Mouse (Mus musculus): ENCODE data around the gene Cers6. TPM values are rescaled to one million over a fixed set of nuclear protein-coding genes. Genes with fewer than 3 reads are reported as not detected.
A peak's percentile ranks its signal among the peaks of the same experiment; 100 is the strongest.

Cers6 gene
- polyA plus RNA-seq, 1 experiment from 2014 or later, result 88.4 TPM

GRCm38 (mm10) chr2:68873653-68874441, 12.6 kb downstream of the Cers6 start:
- Histone ChIP-seq H3K9me3 (ENCODE audit: control insufficient read depth, low read length) (no peaks in the 10 kb centered on the region), H3K36me3 (ENCODE audit: control insufficient read depth, insufficient read depth, low read length) (no peaks in the 10 kb centered on the region), H3K4me3 (replicated peaks; ENCODE audit: low read depth, low read length) (no peak overlapping the region), H3K4me1 (ENCODE audit: control insufficient read depth, insufficient read depth, low read length) (no peaks in the 10 kb centered on the region; the same call in 1 of the 2 replicates), H3K9ac (replicated peaks; ENCODE audit: low read length) (no peak overlapping the region), H3K27ac (replicated peaks; ENCODE audit: low read depth, low read length) (no peak overlapping the region), H3K4me2 (ENCODE audit: low read length) (no peak overlapping the region), H3K27me3 (ENCODE audit: control insufficient read depth, insufficient read depth, low read length) (no peaks in the 10 kb centered on the region)
- no peak for DNase-seq
- no peak for ATAC-seq (ENCODE audit: low FRiP score, low TSS enrichment)
- WGBS, result 64% methylated on average over 15 of the region's 15 CpGs

- Histone ChIP-seq H3K36me3 (ENCODE audit: control insufficient read depth, insufficient read depth, low read length) (no peaks in the 10 kb centered on the region), H3K4me1 (ENCODE audit: control insufficient read depth, insufficient read depth, low read length) (no peaks in the 10 kb centered on the region; the same call in 1 of the 2 replicates), H3K9ac (replicated peaks; ENCODE audit: low read length) (no peak overlapping the region), H3K9me3 (ENCODE audit: control insufficient read depth, low read length) (no peaks in the 10 kb centered on the region), H3K4me3 (replicated peaks; ENCODE audit: low read depth, low read length) (no peak overlapping the region), H3K27ac (replicated peaks; ENCODE audit: low read depth, low read length) (no peak overlapping the region), H3K4me2 (ENCODE audit: low read length) (no peak overlapping the region), H3K27me3 (ENCODE audit: control insufficient read depth, insufficient read depth, low read length) (no peaks in the 10 kb centered on the region)
- ATAC-seq (ENCODE audit: low FRiP score, low TSS enrichment) (no peak), DNase-seq (no peak)
- WGBS, result 89% methylated on average over 6 of the region's 6 CpGs
These were observed 13.3 kb downstream of the Cers6 start for GRCm38 (mm10) chr2:68874575-68874974.

GRCm38 (mm10) chr2:68879071-68879651, 17.9 kb downstream of the Cers6 start:
- H3K36me3 ChIP-seq (ENCODE audit: control insufficient read depth, insufficient read depth, low read length), result no peaks in the 10 kb centered on the region
- H3K27me3 ChIP-seq (ENCODE audit: control insufficient read depth, insufficient read depth, low read length), result no peaks in the 10 kb centered on the region
- DNase-seq (no peak), ATAC-seq (ENCODE audit: low FRiP score, low TSS enrichment) (no peak)
- no peaks in the 10 kb centered on the region for H3K9me3 ChIP-seq (ENCODE audit: control insufficient read depth, low read length)
- H3K4me3 ChIP-seq (replicated peaks; ENCODE audit: low read depth, low read length), result no peak overlapping the region
- no peak overlapping the region for H3K4me2 ChIP-seq (ENCODE audit: low read length)
- no peak overlapping the region for H3K27ac ChIP-seq (replicated peaks; ENCODE audit: low read depth, low read length)
- no peak overlapping the region for H3K9ac ChIP-seq (replicated peaks; ENCODE audit: low read length)
- no peaks in the 10 kb centered on the region for H3K4me1 ChIP-seq (ENCODE audit: control insufficient read depth, insufficient read depth, low read length)
- WGBS, result 96% methylated on average over 4 of the region's 4 CpGs

GRCm38 (mm10) chr2:68884573-68884972, 23.3 kb downstream of the Cers6 start:
- Histone ChIP-seq H3K27ac (replicated peaks; ENCODE audit: low read depth, low read length) (no peak overlapping the region), H3K4me2 (ENCODE audit: low read length) (no peak overlapping the region), H3K36me3 (ENCODE audit: control insufficient read depth, insufficient read depth, low read length) (no peaks in the 10 kb centered on the region), H3K9ac (replicated peaks; ENCODE audit: low read length) (no peak overlapping the region), H3K4me3 (replicated peaks; ENCODE audit: low read depth, low read length) (no peak overlapping the region), H3K9me3 (ENCODE audit: control insufficient read depth, low read length) (no peaks in the 10 kb centered on the region), H3K4me1 (ENCODE audit: control insufficient read depth, insufficient read depth, low read length) (no peaks in the 10 kb centered on the region), H3K27me3 (ENCODE audit: control insufficient read depth, insufficient read depth, low read length) (no peaks in the 10 kb centered on the region)
- DNase-seq, result peak; percentile 28
- WGBS, result 54% methylated on average over 7 of the region's 7 CpGs
- peak; percentile 27; the same call in 1 of the 2 replicates for ATAC-seq (ENCODE audit: low FRiP score, low TSS enrichment)

GRCm38 (mm10) chr2:68885206-68885605, 24.0 kb downstream of the Cers6 start:
- H3K27me3 ChIP-seq (ENCODE audit: control insufficient read depth, insufficient read depth, low read length), result no peaks in the 10 kb centered on the region
- ATAC-seq (ENCODE audit: low FRiP score, low TSS enrichment) (no peak), DNase-seq (no peak)
- H3K9ac ChIP-seq (replicated peaks; ENCODE audit: low read length), result no peak overlapping the region
- no peak overlapping the region for H3K4me3 ChIP-seq (replicated peaks; ENCODE audit: low read depth, low read length)
- no peaks in the 10 kb centered on the region for H3K4me1 ChIP-seq (ENCODE audit: control insufficient read depth, insufficient read depth, low read length)
- H3K9me3 ChIP-seq (ENCODE audit: control insufficient read depth, low read length), result no peaks in the 10 kb centered on the region
- no peak overlapping the region for H3K4me2 ChIP-seq (ENCODE audit: low read length)
- 94% methylated on average over 2 of the region's 2 CpGs for WGBS
- no peak overlapping the region for H3K27ac ChIP-seq (replicated peaks; ENCODE audit: low read depth, low read length)
- H3K36me3 ChIP-seq (ENCODE audit: control insufficient read depth, insufficient read depth, low read length), result no peaks in the 10 kb centered on the region

GRCm38 (mm10) chr2:68885766-68886496, 24.7 kb downstream of the Cers6 start:
- no peak for DNase-seq
- Histone ChIP-seq H3K4me2 (ENCODE audit: low read length) (no peak overlapping the region), H3K27ac (replicated peaks; ENCODE audit: low read depth, low read length) (no peak overlapping the region), H3K9ac (replicated peaks; ENCODE audit: low read length) (no peak overlapping the region), H3K36me3 (ENCODE audit: control insufficient read depth, insufficient read depth, low read length) (no peaks in the 10 kb centered on the region), H3K9me3 (ENCODE audit: control insufficient read depth, low read length) (no peaks in the 10 kb centered on the region), H3K27me3 (ENCODE audit: control insufficient read depth, insufficient read depth, low read length) (no peaks in the 10 kb centered on the region), H3K4me1 (ENCODE audit: control insufficient read depth, insufficient read depth, low read length) (no peaks in the 10 kb centered on the region), H3K4me3 (replicated peaks; ENCODE audit: low read depth, low read length) (no peak overlapping the region)
- ATAC-seq (ENCODE audit: low FRiP score, low TSS enrichment), result no peak
- WGBS, result 40% methylated on average over 4 of the region's 4 CpGs

GRCm38 (mm10) chr2:68886661-68887060, 25.4 kb downstream of the Cers6 start:
- no peaks in the 10 kb centered on the region for H3K4me1 ChIP-seq (ENCODE audit: control insufficient read depth, insufficient read depth, low read length)
- H3K4me2 ChIP-seq (ENCODE audit: low read length), result no peak overlapping the region
- WGBS, result 89% methylated on average over 4 of the region's 4 CpGs
- ATAC-seq (ENCODE audit: low FRiP score, low TSS enrichment), result no peak
- DNase-seq, result no peak
- H3K27me3 ChIP-seq (ENCODE audit: control insufficient read depth, insufficient read depth, low read length), result no peaks in the 10 kb centered on the region
- H3K36me3 ChIP-seq (ENCODE audit: control insufficient read depth, insufficient read depth, low read length), result no peaks in the 10 kb centered on the region
- no peak overlapping the region for H3K9ac ChIP-seq (replicated peaks; ENCODE audit: low read length)
- no peak overlapping the region for H3K27ac ChIP-seq (replicated peaks; ENCODE audit: low read depth, low read length)
- no peaks in the 10 kb centered on the region for H3K9me3 ChIP-seq (ENCODE audit: control insufficient read depth, low read length)
- H3K4me3 ChIP-seq (replicated peaks; ENCODE audit: low read depth, low read length), result no peak overlapping the region

GRCm38 (mm10) chr2:68888094-68888705, 27.0 kb downstream of the Cers6 start:
- Histone ChIP-seq H3K4me2 (ENCODE audit: low read length) (no peak overlapping the region), H3K9me3 (ENCODE audit: control insufficient read depth, low read length) (no peaks in the 10 kb centered on the region), H3K27ac (replicated peaks; ENCODE audit: low read depth, low read length) (no peak overlapping the region), H3K4me3 (replicated peaks; ENCODE audit: low read depth, low read length) (no peak overlapping the region), H3K4me1 (ENCODE audit: control insufficient read depth, insufficient read depth, low read length) (no peaks in the 10 kb centered on the region), H3K27me3 (ENCODE audit: control insufficient read depth, insufficient read depth, low read length) (no peaks in the 10 kb centered on the region), H3K9ac (replicated peaks; ENCODE audit: low read length) (no peak overlapping the region), H3K36me3 (ENCODE audit: control insufficient read depth, insufficient read depth, low read length) (no peaks in the 10 kb centered on the region)
- 61% methylated on average over 3 of the region's 3 CpGs for WGBS
- DNase-seq (peak; percentile 47), ATAC-seq (ENCODE audit: low FRiP score, low TSS enrichment) (no peak)
